Mouse (Mus musculus): ENCODE measurements around the gene Gm3285. TPM values are rescaled to one million over a fixed set of nuclear protein-coding genes. Genes with fewer than 3 reads are reported as not detected.

Gm3285 gene
- not detected in 2 replicates for polyA plus RNA-seq (2021; fragmentation: Nextera tagmentation)
- long read RNA-seq, experiment 1 = 0 reads
- long read RNA-seq, experiment 2 = 0 reads

DNA sequence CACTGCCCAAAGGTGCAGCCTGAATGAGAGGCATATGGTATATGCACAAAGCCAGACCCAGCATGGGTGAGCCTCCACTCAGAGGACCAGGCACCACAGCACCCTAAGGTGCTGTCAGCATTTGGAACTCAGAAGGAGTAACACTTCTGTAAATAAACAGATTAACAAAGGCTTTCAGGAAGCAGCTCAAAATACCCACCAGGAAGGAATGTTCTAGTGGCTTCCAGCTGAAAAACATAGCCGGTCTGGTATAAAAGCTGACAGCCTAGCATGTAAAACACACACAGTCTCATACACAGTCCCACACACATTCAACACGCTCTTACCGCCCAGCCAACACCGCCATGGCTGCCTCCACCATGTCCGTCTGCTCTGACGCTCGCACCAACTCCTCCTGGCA lies at the start of gene Gm3285:
Gene Gm3285 (plus strand): TSS at position 301 of the 400 bp plus-strand sequence.

GRCm38 (mm10) chr10:77814382-77814781 lies 47.4 kb upstream of the Gm3285 start, which contains the start of gene Gm2696:
Gene Gm2696 (plus strand): TSS chr10:77814682.

GRCm38 (mm10) chr10:77826951-77827350 lies 34.8 kb upstream of the Gm3285 start, which contains the start of gene Krtap10-4:
Gene Krtap10-4 (minus strand): TSS chr10:77827095.

GRCm38 (mm10) chr10:77835647-77836046 lies 26.1 kb upstream of the Gm3285 start, which contains the start of gene Krtap10-10:
Gene Krtap10-10 (plus strand): TSS chr10:77835947.

DNA sequence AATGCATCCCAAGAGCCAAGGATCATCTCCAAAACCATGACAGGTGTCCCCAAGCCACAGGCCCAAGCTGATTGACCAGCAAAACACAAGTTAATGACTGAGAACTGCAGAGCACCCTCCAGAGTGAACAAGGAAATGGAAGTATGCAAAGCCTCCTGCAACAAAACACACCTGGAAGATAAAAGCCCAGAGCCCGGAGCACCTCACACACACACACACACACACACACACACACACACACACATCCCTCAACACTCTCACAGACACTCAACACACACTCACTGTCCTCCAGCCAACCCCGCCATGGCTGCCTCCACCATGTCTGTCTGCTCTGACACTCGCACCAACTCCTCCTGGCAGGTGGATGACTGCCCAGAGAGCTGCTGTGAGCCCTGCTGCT lies 15.3 kb upstream of the Gm3285 start, which contains the start of gene Gm36176:
Gene Gm36176 (plus strand): TSS at position 301 of the 400 bp plus-strand sequence.

DNA sequence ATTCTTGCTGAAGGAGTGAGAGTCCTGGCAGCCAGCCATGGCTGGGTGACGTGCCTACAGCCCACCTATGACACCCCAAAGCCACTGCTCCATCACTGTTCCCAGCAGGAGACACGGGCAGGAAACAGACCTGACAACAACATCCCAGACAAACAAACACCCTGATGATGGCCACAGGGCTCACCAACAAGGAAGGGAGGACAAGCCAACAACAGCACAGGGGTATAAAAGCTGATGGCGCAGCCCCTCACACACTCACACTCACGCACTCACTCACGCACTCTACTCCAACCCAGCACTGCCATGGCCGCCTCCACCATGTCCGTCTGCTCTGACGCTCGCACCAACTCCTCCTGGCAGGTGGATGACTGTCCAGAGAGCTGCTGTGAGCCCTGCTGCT lies 9.2 kb upstream of the Gm3285 start, which contains the start of gene Gm10318:
Gene Gm10318 (plus strand): TSS at position 301 of the 400 bp plus-strand sequence.

DNA sequence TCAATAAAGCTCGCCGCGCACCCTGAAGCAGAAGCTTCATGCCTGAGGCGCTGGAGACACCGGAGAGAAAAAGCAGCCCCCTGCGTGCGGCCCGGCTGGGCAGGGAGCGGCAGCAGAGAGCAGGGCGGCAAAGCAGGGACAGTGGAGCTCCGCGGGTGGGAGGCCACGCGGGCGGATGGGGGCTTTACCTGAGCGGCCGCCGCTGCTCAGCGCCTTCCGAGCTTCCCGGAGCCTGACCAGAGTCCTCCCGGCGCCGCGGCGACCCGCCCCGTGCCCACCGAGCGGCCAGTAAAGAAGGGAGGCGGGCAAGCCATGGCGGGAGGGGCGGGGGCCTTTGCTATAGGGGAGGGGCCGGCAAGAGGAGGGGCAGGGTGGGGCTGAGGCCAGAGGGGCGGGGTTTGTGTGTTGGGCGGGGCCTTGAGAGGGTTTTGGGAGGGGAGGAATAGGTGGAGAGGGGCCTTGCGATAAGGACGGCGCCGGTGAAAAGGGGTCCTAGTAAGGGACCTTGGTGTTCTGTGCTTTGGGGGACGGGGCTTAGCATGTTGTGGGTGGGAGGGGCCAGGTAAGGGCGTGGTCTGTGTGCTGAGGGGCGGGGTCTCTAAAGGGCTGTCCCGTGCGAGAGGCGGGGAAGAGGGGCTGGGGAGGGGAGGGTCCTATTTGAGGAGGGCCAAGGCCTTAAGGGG lies 40.6 kb downstream of the Gm3285 start, which contains the start of gene Lrrc3:
Gene Lrrc3 (minus strand): TSS at position 326 of the 683 bp plus-strand sequence.

Other genes starting within 250 kb of the Gm3285 start
- gene Ube2g2, start 239.7 kb upstream of the Gm3285 start, polyA plus RNA-seq (2021; fragmentation: Nextera tagmentation) = 64.6 and 69.3 TPM in 2 replicates
- gene Tspear, start 175.4 kb upstream of the Gm3285 start, polyA plus RNA-seq (2021; fragmentation: Nextera tagmentation) = 0.09 and 0.26 TPM in 2 replicates
- gene Gm19402, start 171.2 kb upstream of the Gm3285 start, polyA plus RNA-seq (2021; fragmentation: Nextera tagmentation) = not detected in 2 replicates
- gene Gm9508, start 164.7 kb upstream of the Gm3285 start, polyA plus RNA-seq (2021; fragmentation: Nextera tagmentation) = not detected in 2 replicates
- not detected in 2 replicates for gene Gm10272, start 155.3 kb upstream of the Gm3285 start, polyA plus RNA-seq (2021; fragmentation: Nextera tagmentation)
- gene Gm10024, start 150.5 kb upstream of the Gm3285 start, polyA plus RNA-seq (2021; fragmentation: Nextera tagmentation) = not detected in 2 replicates
- not detected in 2 replicates for gene Gm10142, start 146.2 kb upstream of the Gm3285 start, polyA plus RNA-seq (2021; fragmentation: Nextera tagmentation)
- gene Krtap12-1, start 141.4 kb upstream of the Gm3285 start, polyA plus RNA-seq (2021; fragmentation: Nextera tagmentation) = not detected in 2 replicates
- gene Gm10100, start 135.5 kb upstream of the Gm3285 start, polyA plus RNA-seq (2021; fragmentation: Nextera tagmentation) = not detected in 2 replicates
- gene Gm18596, start 119.3 kb upstream of the Gm3285 start, polyA plus RNA-seq (2021; fragmentation: Nextera tagmentation) = not detected in 2 replicates
- not detected in 2 replicates for gene Gm9736, start 110.6 kb upstream of the Gm3285 start, polyA plus RNA-seq (2021; fragmentation: Nextera tagmentation)
- gene Gm3233, start 102.3 kb upstream of the Gm3285 start, polyA plus RNA-seq (2021; fragmentation: Nextera tagmentation) = not detected in 2 replicates
- gene Gm3238, start 90.7 kb upstream of the Gm3285 start, polyA plus RNA-seq (2021; fragmentation: Nextera tagmentation) = not detected in 2 replicates
- not detected in 2 replicates for gene Gm7138, start 85.0 kb upstream of the Gm3285 start, polyA plus RNA-seq (2021; fragmentation: Nextera tagmentation)
- not detected in 2 replicates for gene Gm3250, start 79.4 kb upstream of the Gm3285 start, polyA plus RNA-seq (2021; fragmentation: Nextera tagmentation)
- not detected in 2 replicates for gene Gm7137, start 73.8 kb upstream of the Gm3285 start, polyA plus RNA-seq (2021; fragmentation: Nextera tagmentation)
- not detected in 2 replicates for gene Gm9639, start 66.9 kb upstream of the Gm3285 start, polyA plus RNA-seq (2021; fragmentation: Nextera tagmentation)
- not detected in 2 replicates for gene Gm19668, start 62.8 kb upstream of the Gm3285 start, polyA plus RNA-seq (2021; fragmentation: Nextera tagmentation)
- gene Gm9507, start 50.1 kb upstream of the Gm3285 start, polyA plus RNA-seq (2021; fragmentation: Nextera tagmentation) = not detected in 2 replicates
- not detected in 2 replicates for gene Gm2696, start 47.3 kb upstream of the Gm3285 start, polyA plus RNA-seq (2021; fragmentation: Nextera tagmentation)
- not detected in 2 replicates for gene Krtap10-4, start 34.9 kb upstream of the Gm3285 start, polyA plus RNA-seq (2021; fragmentation: Nextera tagmentation)
- not detected in 2 replicates for gene Krtap10-10, start 26.0 kb upstream of the Gm3285 start, polyA plus RNA-seq (2021; fragmentation: Nextera tagmentation)
- not detected in 2 replicates for gene Gm36176, start 15.2 kb upstream of the Gm3285 start, polyA plus RNA-seq (2021; fragmentation: Nextera tagmentation)
- not detected in 2 replicates for gene Gm10318, start 9.1 kb upstream of the Gm3285 start, polyA plus RNA-seq (2021; fragmentation: Nextera tagmentation)
- 2.7 and 2.9 TPM in 2 replicates for gene Lrrc3, start 40.6 kb downstream of the Gm3285 start, polyA plus RNA-seq (2021; fragmentation: Nextera tagmentation)
- 5.7 and 6.1 TPM in 2 replicates for gene Trpm2, start 108.6 kb downstream of the Gm3285 start, polyA plus RNA-seq (2021; fragmentation: Nextera tagmentation)
- gene 1810043G02Rik, start 116.5 kb downstream of the Gm3285 start, polyA plus RNA-seq (2021; fragmentation: Nextera tagmentation) = 52.6 and 57.3 TPM in 2 replicates
- 99.5 and 116 TPM in 2 replicates for gene Pfkl, start 148.1 kb downstream of the Gm3285 start, polyA plus RNA-seq (2021; fragmentation: Nextera tagmentation)
- 0.82 and 1.2 TPM in 2 replicates for gene Dnmt3l, start 180.0 kb downstream of the Gm3285 start, polyA plus RNA-seq (2021; fragmentation: Nextera tagmentation)
- not detected in 2 replicates for gene Aire, start 181.6 kb downstream of the Gm3285 start, polyA plus RNA-seq (2021; fragmentation: Nextera tagmentation)
- gene Icosl, start 207.3 kb downstream of the Gm3285 start, polyA plus RNA-seq (2021; fragmentation: Nextera tagmentation) = 1.9 and 2.5 TPM in 2 replicates

Measured in layer of hippocampus, adult 6 months (tissue).